Mouse (Mus musculus): ENCODE data around the gene Olfr1174-ps. TPM values are rescaled to one million over a fixed set of nuclear protein-coding genes. Genes with fewer than 3 reads are reported as not detected.

The Olfr1174-ps gene
- polyA plus RNA-seq (2014; fragmentation: Illumina TruSeq; extraction: RNeasy Lipid Tissue Mini Kit (QIAGEN cat#74804)), result not detected

DNA sequence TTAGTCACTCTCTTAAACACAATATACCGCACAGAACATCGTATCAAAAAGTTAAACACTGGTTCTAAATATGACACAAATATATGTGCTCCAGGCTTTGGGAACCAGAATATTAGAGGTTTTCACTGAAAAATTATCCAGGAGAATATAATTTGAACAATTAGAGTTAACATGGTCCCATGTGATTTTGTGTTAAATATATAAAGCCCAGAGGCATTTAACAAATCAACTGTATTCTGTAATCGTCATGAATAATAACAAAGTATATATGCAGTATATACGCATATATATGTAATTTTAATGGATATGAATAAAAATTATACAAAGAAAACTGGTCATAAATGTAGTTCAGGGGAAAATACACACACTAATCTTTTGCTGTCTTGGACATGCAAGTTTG lies at the start of gene Olfr1174-ps:
Gene Olfr1174-ps (minus strand): TSS at position 101 of the 400 bp plus-strand sequence.

DNA sequence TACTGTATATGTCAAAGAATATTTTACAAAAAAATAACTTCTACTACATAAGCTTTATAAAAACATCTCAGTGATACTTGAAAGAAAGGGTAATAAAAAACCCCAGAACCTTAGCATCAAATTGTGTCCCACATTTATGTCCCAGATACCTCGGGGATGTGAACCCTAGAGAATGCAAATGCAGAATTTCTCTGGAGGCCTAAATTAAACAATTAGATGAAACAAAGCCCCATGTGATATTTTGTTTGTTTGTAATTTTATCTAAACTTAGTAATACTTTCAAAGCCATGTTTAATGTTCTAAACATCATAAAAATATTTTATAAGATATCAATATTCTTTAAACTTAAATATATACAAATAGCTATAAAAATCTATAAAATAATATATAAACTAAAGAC lies 31.5 kb upstream of the Olfr1174-ps start, which contains the start of gene Olfr1177-ps:
Gene Olfr1177-ps (minus strand): TSS at position 101 of the 400 bp plus-strand sequence.

DNA sequence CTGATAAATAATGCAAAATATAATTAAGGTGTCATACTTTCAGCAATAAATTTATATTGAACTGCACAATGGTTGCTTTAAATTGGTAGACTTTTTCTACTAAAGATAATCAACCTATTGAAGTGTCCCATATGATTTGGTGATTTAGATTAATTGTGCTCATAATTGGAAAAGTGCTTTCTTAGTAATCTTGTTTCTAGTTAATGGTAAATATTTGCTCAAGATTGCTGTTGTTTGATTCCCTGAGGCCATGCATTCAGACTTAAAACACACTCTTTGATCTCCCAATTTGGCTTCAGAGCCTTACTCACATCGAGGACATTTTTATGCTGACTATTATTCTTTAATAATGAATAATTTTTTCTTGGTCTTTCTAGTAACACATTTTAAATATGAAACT lies 21.5 kb upstream of the Olfr1174-ps start, which contains the start of gene Olfr1176:
Gene Olfr1176 (plus strand): TSS at position 301 of the 400 bp plus-strand sequence.

DNA sequence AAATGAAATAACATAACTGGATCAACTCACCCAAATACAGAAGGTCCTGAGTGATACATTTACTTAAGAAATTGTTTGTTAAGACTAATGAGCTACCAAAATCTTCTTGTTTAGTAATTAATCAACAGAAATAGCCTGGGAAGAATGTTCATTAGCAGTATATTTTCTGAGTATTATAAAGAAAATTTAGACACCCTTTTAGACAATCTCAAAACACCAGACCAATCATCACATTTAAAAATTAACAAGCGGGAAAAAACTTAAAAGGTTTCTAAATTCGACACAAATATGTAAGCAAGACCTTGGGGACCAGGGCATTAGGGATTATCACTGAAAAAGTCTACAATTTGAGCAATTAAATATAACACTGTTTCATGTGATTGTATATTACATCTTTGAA lies 12.2 kb upstream of the Olfr1174-ps start, which contains the start of gene Olfr1175-ps:
Gene Olfr1175-ps (minus strand): TSS at position 101 of the 400 bp plus-strand sequence.

DNA sequence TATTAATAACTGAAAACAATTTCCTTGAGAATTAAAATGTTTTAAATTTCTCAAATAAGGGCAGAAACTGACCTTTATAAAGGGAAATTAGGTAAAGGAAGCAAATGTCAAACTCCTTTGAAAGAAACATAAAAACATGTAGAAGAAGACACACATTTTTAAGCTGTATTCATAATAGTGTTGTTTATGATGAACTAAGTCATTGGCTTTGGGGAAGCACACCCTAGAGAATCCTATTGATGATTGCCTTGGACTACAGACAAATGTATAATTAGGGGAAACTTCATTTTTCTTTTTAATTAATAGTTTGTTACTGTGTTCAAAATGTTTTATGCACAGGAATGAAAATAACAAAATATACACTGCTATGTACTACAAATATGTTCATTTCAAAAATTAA lies 35.2 kb downstream of the Olfr1174-ps start, which contains the start of gene Olfr1173:
Gene Olfr1173 (minus strand): TSS at position 101 of the 400 bp plus-strand sequence.

Other genes starting within 250 kb of the Olfr1174-ps start
- not detected for gene Olfr1163, start 243.3 kb downstream of the Olfr1174-ps start, polyA plus RNA-seq (2014; fragmentation: Illumina TruSeq; extraction: RNeasy Lipid Tissue Mini Kit (QIAGEN cat#74804))
- not detected for gene Olfr1164, start 221.2 kb downstream of the Olfr1174-ps start, polyA plus RNA-seq (2014; fragmentation: Illumina TruSeq; extraction: RNeasy Lipid Tissue Mini Kit (QIAGEN cat#74804))
- gene Olfr1166, start 186.9 kb downstream of the Olfr1174-ps start, polyA plus RNA-seq (2014; fragmentation: Illumina TruSeq; extraction: RNeasy Lipid Tissue Mini Kit (QIAGEN cat#74804)), result not detected
- gene Olfr1167, start 159.9 kb downstream of the Olfr1174-ps start, polyA plus RNA-seq (2014; fragmentation: Illumina TruSeq; extraction: RNeasy Lipid Tissue Mini Kit (QIAGEN cat#74804)), result not detected
- gene Olfr1168, start 133.3 kb downstream of the Olfr1174-ps start, polyA plus RNA-seq (2014; fragmentation: Illumina TruSeq; extraction: RNeasy Lipid Tissue Mini Kit (QIAGEN cat#74804)), result not detected
- gene Olfr1170, start 86.8 kb downstream of the Olfr1174-ps start, polyA plus RNA-seq (2014; fragmentation: Illumina TruSeq; extraction: RNeasy Lipid Tissue Mini Kit (QIAGEN cat#74804)), result not detected
- gene Olfr1173, start 35.3 kb downstream of the Olfr1174-ps start, polyA plus RNA-seq (2014; fragmentation: Illumina TruSeq; extraction: RNeasy Lipid Tissue Mini Kit (QIAGEN cat#74804)), result 0.20 TPM
- not detected for gene Olfr1175-ps, start 12.1 kb upstream of the Olfr1174-ps start, polyA plus RNA-seq (2014; fragmentation: Illumina TruSeq; extraction: RNeasy Lipid Tissue Mini Kit (QIAGEN cat#74804))
- gene Olfr1176, start 21.6 kb upstream of the Olfr1174-ps start, polyA plus RNA-seq (2014; fragmentation: Illumina TruSeq; extraction: RNeasy Lipid Tissue Mini Kit (QIAGEN cat#74804)), result not detected
- not detected for gene Olfr1177-ps, start 31.4 kb upstream of the Olfr1174-ps start, polyA plus RNA-seq (2014; fragmentation: Illumina TruSeq; extraction: RNeasy Lipid Tissue Mini Kit (QIAGEN cat#74804))
- not detected for gene Olfr1178, start 71.9 kb upstream of the Olfr1174-ps start, polyA plus RNA-seq (2014; fragmentation: Illumina TruSeq; extraction: RNeasy Lipid Tissue Mini Kit (QIAGEN cat#74804))
- gene Olfr1179, start 91.3 kb upstream of the Olfr1174-ps start, polyA plus RNA-seq (2014; fragmentation: Illumina TruSeq; extraction: RNeasy Lipid Tissue Mini Kit (QIAGEN cat#74804)), result not detected
- not detected for gene Olfr1180, start 104.0 kb upstream of the Olfr1174-ps start, polyA plus RNA-seq (2014; fragmentation: Illumina TruSeq; extraction: RNeasy Lipid Tissue Mini Kit (QIAGEN cat#74804))
- not detected for gene Olfr1181, start 111.0 kb upstream of the Olfr1174-ps start, polyA plus RNA-seq (2014; fragmentation: Illumina TruSeq; extraction: RNeasy Lipid Tissue Mini Kit (QIAGEN cat#74804))
- gene Gm13757, start 134.0 kb upstream of the Olfr1174-ps start, polyA plus RNA-seq (2014; fragmentation: Illumina TruSeq; extraction: RNeasy Lipid Tissue Mini Kit (QIAGEN cat#74804)), result not detected
- gene Olfr1183, start 139.7 kb upstream of the Olfr1174-ps start, polyA plus RNA-seq (2014; fragmentation: Illumina TruSeq; extraction: RNeasy Lipid Tissue Mini Kit (QIAGEN cat#74804)), result not detected
- gene Olfr1184, start 168.5 kb upstream of the Olfr1174-ps start, polyA plus RNA-seq (2014; fragmentation: Illumina TruSeq; extraction: RNeasy Lipid Tissue Mini Kit (QIAGEN cat#74804)), result not detected
- not detected for gene Olfr1185-ps1, start 178.2 kb upstream of the Olfr1174-ps start, polyA plus RNA-seq (2014; fragmentation: Illumina TruSeq; extraction: RNeasy Lipid Tissue Mini Kit (QIAGEN cat#74804))
- gene Olfr1186, start 203.4 kb upstream of the Olfr1174-ps start, polyA plus RNA-seq (2014; fragmentation: Illumina TruSeq; extraction: RNeasy Lipid Tissue Mini Kit (QIAGEN cat#74804)), result not detected
- not detected for gene Olfr1188, start 241.8 kb upstream of the Olfr1174-ps start, polyA plus RNA-seq (2014; fragmentation: Illumina TruSeq; extraction: RNeasy Lipid Tissue Mini Kit (QIAGEN cat#74804))